Mouse (Mus musculus) left cerebral cortex, adult 2 months (tissue): ENCODE measurements at regions not wholly inside any gene's neighbourhood (a gene's known extent, or its start where the extent isn't known, plus 50 kb on each side); places are given as distances from the start of the nearest gene placed in this dataset.
A peak's percentile ranks its signal among the peaks of the same experiment; 100 is the strongest.

Source experiments
- DNase-seq, 2 experiments: peaks; one replicate each; pipeline ENCODE4 v3.0.0; 2021 to 2022; ENCODE audit warnings: low spot score in 2 of 2, mixed read lengths in 1 of 2; ENCODE audit errors: extremely low spot score in 1 of 2
- H3K27ac ChIP-seq: fragments of 200-600 bp; 2 replicates; pipeline ENCODE4 v1.8.1; 2022
- H3K4me3 ChIP-seq: fragments of 200-600 bp; 2 replicates; pipeline ENCODE4 v1.8.1; 2022
- CTCF ChIP-seq: fragments of 200-600 bp; IDR thresholded peaks from 2 replicates; pipeline ENCODE4 v1.8.1; 2022; ENCODE audit warnings: antibody characterized with exemption, mild to moderate bottlenecking, moderate library complexity
- intact Hi-C: fragments of 180-260 bp; cut with DNase I; formaldehyde crosslinking; loops from one replicate; pipeline ENCODE4 v1.15.1; 2025

DNA sequence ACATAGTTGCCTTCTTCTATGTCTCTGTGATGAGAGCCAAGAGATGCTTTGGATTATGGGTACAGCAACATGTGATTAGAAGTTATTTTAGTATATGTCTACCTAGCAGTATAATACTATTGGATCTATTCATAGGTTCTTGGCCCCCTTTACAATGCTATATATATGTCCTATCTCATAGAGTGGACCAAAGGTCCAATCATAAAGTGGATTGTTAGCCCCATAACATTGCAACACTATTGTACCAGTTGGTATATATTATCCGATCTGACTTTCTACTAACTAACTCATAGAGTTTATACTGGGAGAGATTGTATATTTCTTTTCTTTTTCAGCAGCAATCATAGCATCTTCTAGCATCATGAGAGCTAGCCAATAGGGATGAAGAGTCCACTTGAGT lies 491.7 kb upstream of the Zeb2 start:
- intact Hi-C loops, result no loop called here
- H3K4me3 ChIP-seq, result no peak overlapping the region
- no peak overlapping the region for H3K27ac ChIP-seq
- no peak for TF ChIP-seq CTCF
- no peak for DNase-seq

DNA sequence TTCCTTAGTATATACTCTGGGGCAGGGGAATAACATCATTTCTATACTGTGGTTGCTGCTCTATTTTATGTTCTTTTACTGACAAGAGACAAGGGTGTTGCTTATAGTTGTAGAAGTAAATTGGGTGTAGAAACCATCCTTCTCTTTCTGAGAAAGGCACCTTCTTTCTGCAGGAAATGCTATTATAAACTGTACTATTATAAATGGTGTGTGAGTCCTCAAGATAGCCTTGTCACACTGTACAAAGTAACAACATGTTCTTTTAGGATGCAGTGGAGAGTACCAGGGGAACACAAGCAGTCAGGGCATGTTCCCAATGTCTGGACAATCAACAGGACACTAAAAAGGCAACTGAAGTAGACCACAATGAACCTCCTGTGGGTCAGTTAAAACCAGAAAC lies 490.2 kb upstream of the Zeb2 start:
- no peak for TF ChIP-seq CTCF
- Histone ChIP-seq H3K4me3 (no peak overlapping the region), H3K27ac (no peak overlapping the region)
- no peak for DNase-seq
- intact Hi-C loops, result no loop called here

DNA sequence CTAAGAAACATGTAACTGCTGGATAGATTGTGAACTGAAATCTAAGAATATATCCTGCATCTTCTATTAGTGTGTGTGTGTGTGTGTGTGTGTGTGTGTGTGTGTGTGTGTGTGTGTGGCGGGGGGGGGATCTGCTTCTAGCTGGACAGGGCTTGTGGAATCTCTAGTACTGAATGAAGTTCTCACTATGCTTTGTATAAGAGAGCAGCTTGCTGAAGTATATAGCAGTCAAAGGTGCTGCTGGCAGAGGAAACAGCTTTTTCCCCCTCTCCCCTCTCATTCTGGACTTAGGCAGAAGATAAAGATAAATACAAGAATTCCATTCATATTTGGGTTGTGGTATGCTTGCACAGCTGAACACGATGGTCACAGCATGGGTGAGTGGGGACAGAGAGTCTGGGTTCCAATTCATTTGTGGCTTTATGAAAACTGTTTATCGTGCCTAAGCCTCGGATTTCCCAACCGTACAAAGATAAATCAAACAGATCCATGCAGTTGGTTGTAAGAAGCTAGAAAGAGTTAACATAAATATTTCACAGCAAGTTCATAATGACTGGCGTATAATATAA lies 484.2 kb upstream of the Zeb2 start:
- DNase-seq, result no peak
- Histone ChIP-seq H3K4me3 (no peak overlapping the region), H3K27ac (no peak overlapping the region)
- no peak for TF ChIP-seq CTCF
- intact Hi-C loops, result no loop called here

DNA sequence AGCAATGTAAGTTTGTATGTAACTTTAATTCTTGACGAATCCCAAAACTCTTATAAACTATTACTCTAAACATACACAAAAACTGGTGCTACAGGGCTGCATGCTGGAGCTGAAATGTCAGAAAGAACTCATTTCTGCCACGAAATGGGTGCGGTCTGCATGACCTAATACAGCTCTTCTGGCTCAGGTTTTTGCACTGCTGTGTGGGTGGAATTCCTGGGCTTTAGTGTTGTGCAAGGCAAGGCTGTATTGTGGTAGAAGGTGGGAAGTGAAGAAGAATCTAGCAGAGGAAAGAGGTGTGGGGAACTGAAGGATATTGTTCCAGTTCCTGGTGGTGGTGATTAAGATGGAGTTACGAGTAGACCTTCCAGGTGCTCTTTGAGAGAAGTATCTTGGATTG lies 476.6 kb upstream of the Zeb2 start:
- no peak for DNase-seq
- no peak for TF ChIP-seq CTCF
- intact Hi-C loops, result no loop called here

DNA sequence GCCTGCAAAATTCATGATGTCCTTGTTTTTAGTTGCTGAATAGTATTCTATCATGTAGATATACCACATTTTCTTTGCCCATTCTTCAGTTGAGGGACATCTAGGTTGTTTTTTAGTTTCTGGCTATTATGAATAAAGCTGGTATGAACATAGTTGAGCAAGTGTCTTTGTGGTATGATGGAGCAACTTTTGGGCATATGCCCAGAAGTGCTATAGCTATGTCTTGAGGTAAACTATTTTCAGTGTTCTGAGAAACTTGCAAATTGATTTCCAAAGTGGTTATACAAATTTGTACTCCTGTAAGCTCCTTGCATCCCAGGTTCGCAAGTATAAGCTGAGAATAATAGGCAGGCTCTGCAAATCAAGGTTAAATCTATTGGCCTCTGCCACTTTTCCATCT lies 473.8 kb upstream of the Zeb2 start:
- H3K27ac ChIP-seq, result no peak overlapping the region
- no peak overlapping the region for H3K4me3 ChIP-seq
- no peak for DNase-seq
- intact Hi-C loops, result no loop called here
- TF ChIP-seq CTCF, result no peak

More for the DNA sequence above, 476.6 kb upstream of the Zeb2 start:
- Histone ChIP-seq H3K27ac (no peak overlapping the region), H3K4me3 (no peak overlapping the region)

DNA sequence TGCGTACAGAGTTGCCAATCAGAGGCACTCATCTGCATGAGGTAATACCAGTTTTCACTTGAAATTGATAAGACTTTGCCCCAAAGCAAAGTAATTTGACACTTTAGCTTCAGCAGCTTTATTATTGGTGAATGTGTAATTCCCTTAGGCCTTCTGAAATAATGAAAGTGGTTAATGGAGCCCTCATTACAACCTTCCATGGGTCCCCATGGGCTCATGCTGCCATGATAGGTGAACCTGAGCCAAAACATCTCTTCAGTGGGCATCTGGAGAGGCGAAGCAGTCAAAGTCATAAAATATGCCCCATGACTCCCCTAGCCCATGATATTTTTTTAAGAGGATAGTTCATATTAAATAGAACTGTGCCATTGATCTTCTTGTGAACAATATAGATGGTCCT lies 471.1 kb upstream of the Zeb2 start:
- no peak for DNase-seq
- intact Hi-C loops, result no loop called here
- TF ChIP-seq CTCF, result no peak
- Histone ChIP-seq H3K4me3 (no peak overlapping the region), H3K27ac (no peak overlapping the region)

DNA sequence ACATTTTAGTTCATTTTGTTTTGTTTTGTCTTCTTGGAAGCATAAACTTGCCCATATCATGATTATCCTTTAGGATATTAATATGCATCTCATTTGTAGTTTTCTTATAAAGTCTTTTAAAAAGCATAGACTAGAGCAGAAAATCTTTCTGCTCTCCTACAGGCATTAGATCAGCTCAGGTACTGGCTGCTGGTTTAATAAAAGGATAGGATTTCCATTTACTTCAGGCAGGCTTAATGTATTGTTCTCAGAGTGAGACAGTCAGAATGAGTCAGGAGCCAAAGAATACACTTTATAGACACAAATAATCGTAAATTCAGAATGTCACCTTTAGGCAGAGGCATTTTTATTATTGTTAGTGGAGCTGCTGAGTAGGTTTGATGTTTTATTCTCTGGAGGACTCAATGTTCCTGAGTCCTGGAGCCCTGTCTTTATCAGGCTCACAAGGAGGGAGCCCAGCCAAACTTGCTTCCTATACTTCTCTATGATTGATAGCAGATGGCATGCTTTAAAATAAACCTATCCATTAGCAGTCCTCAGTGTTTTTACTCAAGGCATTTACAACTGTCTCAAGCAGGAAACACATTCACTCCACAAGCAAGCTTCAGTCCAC lies 469.5 kb upstream of the Zeb2 start:
- intact Hi-C loops, result no loop called here
- no peak for TF ChIP-seq CTCF
- H3K4me3 ChIP-seq, result no peak overlapping the region
- H3K27ac ChIP-seq, result no peak overlapping the region
- no peak for DNase-seq

DNA sequence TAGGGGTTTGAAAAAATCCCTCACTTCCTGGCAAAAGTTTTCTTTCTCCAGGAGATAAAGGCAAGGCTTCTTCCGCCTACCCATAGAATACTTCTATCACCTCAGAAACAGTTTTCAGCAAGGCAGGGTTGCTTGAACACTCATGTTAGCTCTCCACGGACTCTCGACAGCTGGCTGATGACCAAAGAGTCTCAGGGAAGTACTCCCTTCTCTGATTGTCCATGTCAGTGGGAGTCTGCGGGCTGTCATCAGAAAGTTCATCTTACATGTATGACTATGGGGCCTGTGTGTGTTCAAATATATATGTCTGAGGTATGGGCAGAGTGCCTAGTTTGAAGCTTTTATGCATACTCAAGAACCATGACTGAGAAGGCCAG lies 464.3 kb upstream of the Zeb2 start:
- intact Hi-C loops, result no loop called here
- DNase-seq, result no peak
- no peak overlapping the region for H3K4me3 ChIP-seq
- peak overlapping the region; percentile 63 for H3K27ac ChIP-seq
- TF ChIP-seq CTCF, result no peak

DNA sequence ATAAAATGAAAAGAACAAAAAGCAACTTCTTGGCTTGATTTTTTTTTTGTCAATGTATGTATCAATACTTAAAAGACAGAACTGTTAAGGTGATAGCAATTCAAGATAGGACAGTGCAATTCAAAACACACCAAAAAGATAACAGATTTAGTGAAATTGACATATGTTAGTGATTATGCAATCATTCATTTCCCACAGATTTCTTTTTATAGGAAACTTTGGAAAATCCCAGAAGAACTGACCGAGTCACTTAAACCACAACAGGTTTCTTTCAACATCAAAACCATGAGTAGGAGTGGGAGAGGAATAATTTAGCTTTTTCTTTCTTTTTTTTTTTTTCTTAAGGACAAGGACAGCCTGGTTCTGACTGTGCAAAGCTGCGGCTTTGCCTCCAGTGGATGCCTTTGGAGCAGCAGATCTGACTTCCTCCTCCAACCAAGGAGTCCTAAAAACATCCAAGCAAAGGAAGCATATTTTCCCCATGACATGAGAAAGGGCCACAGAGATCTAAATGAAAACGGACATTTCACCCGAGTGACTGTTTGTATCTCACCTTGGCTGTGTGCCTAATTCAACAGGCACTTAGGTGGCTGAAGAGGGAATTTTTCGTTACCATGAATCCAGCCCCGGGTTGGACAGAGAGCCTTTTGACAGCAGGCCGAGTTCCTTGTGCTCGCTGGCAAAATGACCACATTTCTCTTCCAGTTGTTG lies 463.8 kb upstream of the Zeb2 start:
- intact Hi-C loops, result no loop called here
- Histone ChIP-seq H3K4me3 (no peak overlapping the region), H3K27ac (peak overlapping the region; percentile 63)
- peak; percentile 21 for TF ChIP-seq CTCF
- peak in 1 of 2 experiments; percentile 13 for DNase-seq

DNA sequence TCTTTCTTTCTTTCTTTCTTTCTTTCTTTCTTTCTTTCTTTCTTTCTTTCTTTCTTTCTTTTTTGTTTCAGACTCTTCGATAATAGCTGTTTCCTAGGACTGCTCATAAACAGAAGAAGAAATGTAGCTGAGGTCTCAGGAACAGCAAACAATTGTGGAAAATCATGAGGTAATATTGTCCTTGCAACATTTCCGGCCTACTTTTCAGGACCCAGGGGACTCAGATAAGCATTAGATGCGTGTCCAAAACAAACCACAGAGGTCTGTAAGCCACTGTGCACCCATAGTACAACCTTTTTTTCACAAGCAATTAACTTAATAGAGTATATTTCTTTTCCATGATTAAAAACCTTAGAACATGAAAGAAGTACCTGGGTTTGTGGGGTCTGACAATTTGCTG lies 455.7 kb upstream of the Zeb2 start:
- DNase-seq, result no peak
- intact Hi-C loops, result no loop called here

DNA sequence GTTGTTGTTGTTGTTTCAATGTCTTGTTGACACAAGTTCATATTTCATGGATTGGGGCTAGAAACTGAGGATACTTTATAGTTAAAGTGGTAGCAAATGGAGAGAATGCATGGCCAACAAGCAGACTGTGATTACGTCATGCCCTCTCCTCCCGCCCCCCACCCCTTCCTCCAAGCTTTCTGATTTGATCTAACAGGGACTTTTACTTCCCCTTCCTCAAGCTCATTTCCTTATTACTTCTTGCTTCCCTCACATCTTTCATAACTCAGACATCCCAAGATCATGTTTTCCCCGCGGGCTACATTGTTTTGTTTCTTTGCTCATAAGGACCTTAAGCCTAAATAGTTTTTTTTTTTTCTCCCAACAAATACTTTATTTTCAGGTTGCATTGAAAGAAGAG lies 437.5 kb upstream of the Zeb2 start:
- intact Hi-C loops, result no loop called here
- no peak overlapping the region for H3K27ac ChIP-seq
- no peak for TF ChIP-seq CTCF
- DNase-seq, result no peak
- H3K4me3 ChIP-seq, result no peak overlapping the region

More for the DNA sequence above, 455.7 kb upstream of the Zeb2 start:
- no peak for TF ChIP-seq CTCF
- Histone ChIP-seq H3K4me3 (no peak overlapping the region), H3K27ac (no peak overlapping the region)

DNA sequence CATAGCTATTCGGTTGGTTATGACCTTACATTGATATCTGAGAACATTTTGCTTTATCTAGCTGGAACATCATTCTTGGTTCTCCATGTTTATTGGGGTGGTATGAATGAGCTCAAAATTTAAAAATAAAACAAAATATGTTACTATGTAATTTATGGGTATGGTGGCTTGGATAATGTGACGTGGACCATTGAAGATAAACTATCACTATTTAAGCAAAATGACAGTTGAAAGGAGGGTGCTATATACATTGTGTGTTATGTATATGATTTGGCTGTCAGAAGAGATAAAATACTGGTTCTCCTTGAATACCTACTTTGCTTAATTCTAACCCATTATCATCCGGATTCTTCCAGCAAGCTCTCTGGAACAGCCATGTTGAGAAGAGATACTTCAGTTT lies 424.2 kb upstream of the Zeb2 start:
- no peak for DNase-seq
- Histone ChIP-seq H3K27ac (no peak overlapping the region), H3K4me3 (no peak overlapping the region)
- intact Hi-C loops, result no loop called here
- TF ChIP-seq CTCF, result no peak

DNA sequence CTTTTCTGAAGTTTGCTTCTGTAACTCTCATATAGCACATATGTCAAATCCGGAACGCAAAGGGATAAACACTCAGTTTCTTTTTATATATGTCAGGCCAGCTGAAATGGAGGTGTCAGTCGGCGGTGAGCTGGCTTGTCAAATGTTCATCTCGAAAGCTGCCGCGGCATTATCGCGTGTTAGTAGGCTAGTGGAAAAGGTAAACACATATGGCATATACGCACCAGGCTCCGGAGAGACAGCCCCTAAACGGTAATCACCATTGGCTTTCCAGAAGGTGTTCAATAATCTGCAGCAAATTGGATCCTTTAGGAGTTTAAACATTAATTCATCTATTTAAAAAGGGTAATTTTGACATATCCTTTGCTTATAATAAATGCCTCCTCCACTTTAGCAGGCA lies 421.8 kb upstream of the Zeb2 start:
- H3K27ac ChIP-seq, result no peak overlapping the region
- DNase-seq, result peak; percentile 13 to 15
- H3K4me3 ChIP-seq, result no peak overlapping the region
- intact Hi-C loops, result no loop called here
- no peak for TF ChIP-seq CTCF
